Mouse (Mus musculus): ENCODE measurements around the gene Rfx8. TPM values are rescaled to one million over a fixed set of nuclear protein-coding genes. Genes with fewer than 3 reads are reported as not detected.
"Not testable (repeated sequence)": the region's sequence is repeated elsewhere in the genome, so short reads cannot be mapped to it uniquely, and the experiment has no call there.

Gene Rfx8
- polyA plus RNA-seq, 1 experiment, result 37.8 TPM

DNA sequence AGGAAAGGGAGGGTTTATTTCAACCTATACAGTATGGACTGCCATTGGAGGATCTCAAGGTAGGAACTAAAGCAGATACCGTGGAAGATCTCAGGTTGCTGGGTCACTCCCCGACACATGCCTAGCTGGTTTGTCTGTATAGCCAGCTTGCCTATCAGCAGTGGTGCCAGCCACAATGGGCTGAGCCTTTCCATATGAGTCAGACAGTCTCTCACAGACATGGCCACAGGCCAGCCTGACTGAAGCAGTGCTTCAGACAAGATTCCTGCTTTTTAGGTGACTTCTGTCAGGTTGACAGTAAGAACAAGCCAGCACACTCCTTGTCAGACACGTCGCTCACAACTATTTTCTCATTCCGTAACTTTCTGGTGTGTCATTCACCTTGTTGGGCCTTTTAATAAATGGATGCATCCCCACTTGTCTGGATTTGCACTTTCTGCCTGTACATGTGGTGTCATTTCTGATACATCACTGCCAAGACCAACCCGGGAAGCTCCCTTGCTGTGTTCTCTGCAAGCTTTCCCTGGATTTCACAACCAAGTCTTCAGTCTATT, 63.7 kb downstream of the Rfx8 start:
- no peak for TF ChIP-seq CTCF (IDR thresholded peaks at IDR 0.05; ENCODE audit: control insufficient read depth, insufficient read depth, insufficient replicate concordance, low read depth, low read length)
- no peak for TF ChIP-seq POLR2A (IDR thresholded peaks at IDR 0.05; ENCODE audit: control insufficient read depth, low read depth, low read length)
- Histone ChIP-seq H3K36me3 (ENCODE audit: control insufficient read depth, insufficient read depth, low read length) (no peaks in the 10 kb centered on the region), H3K4me1 (ENCODE audit: control insufficient read depth, insufficient read depth, low read length) (no peaks in the 10 kb centered on the region), H3K27ac (ENCODE audit: control insufficient read depth, insufficient read depth, low read depth, low read length) (no peak overlapping the region), H3K4me3 (ENCODE audit: control insufficient read depth, low read depth, low read length) (no peak overlapping the region), H3K27me3 (ENCODE audit: control insufficient read depth, insufficient read depth, low read length) (no peaks in the 10 kb centered on the region)

GRCm38 (mm10) chr1:39654901-39655300, 65.9 kb downstream of the Rfx8 start:
- not testable (repeated sequence) for H3K27ac ChIP-seq (ENCODE audit: control insufficient read depth, insufficient read depth, low read depth, low read length); H3K4me1 ChIP-seq (ENCODE audit: control insufficient read depth, insufficient read depth, low read length); H3K4me3 ChIP-seq (ENCODE audit: control insufficient read depth, low read depth, low read length); H3K27me3 ChIP-seq (ENCODE audit: control insufficient read depth, insufficient read depth, low read length); H3K36me3 ChIP-seq (ENCODE audit: control insufficient read depth, insufficient read depth, low read length)

DNA sequence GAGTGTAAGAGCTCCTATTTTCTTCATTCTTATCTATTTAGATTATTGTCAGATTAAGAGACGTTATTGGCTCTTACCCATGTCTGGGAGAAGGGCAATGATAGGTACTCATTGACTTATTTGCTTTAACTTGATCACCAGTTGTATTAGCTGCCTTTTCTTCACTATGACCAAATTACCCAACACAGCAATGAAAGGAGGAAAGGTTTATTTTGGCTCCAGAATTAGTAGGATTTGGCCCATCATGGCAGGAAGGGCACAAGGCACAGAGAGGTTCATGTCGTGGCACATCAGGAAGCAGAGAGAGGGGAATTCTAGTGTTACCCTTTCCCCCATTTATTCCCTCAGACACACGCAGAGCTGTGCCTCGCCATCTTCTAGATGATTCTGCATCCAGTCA, 67.8 kb downstream of the Rfx8 start:
- Histone ChIP-seq H3K27ac (ENCODE audit: control insufficient read depth, insufficient read depth, low read depth, low read length) (no peak overlapping the region), H3K36me3 (ENCODE audit: control insufficient read depth, insufficient read depth, low read length) (no peaks in the 10 kb centered on the region), H3K4me1 (ENCODE audit: control insufficient read depth, insufficient read depth, low read length) (peaks cover 4% of the 10 kb centered on the region), H3K4me3 (ENCODE audit: control insufficient read depth, low read depth, low read length) (no peak overlapping the region), H3K27me3 (ENCODE audit: control insufficient read depth, insufficient read depth, low read length) (no peaks in the 10 kb centered on the region)
- TF ChIP-seq POLR2A (IDR thresholded peaks at IDR 0.05; ENCODE audit: control insufficient read depth, low read depth, low read length) (no peak), CTCF (IDR thresholded peaks at IDR 0.05; ENCODE audit: control insufficient read depth, insufficient read depth, insufficient replicate concordance, low read depth, low read length) (no peak)

- no peak for TF ChIP-seq POLR2A (IDR thresholded peaks at IDR 0.05; ENCODE audit: control insufficient read depth, low read depth, low read length)
- no peak for TF ChIP-seq CTCF (IDR thresholded peaks at IDR 0.05; ENCODE audit: control insufficient read depth, insufficient read depth, insufficient replicate concordance, low read depth, low read length)
- peaks cover 4% of the 10 kb centered on the region for H3K4me1 ChIP-seq (ENCODE audit: control insufficient read depth, insufficient read depth, low read length)
- H3K27me3 ChIP-seq (ENCODE audit: control insufficient read depth, insufficient read depth, low read length), result no peaks in the 10 kb centered on the region
- H3K4me3 ChIP-seq (ENCODE audit: control insufficient read depth, low read depth, low read length), result peak within 1 kb of the TSS; percentile 52
- H3K27ac ChIP-seq (ENCODE audit: control insufficient read depth, insufficient read depth, low read depth, low read length), result no peak within 1 kb of the TSS
- no peaks in the 10 kb centered on the region for H3K36me3 ChIP-seq (ENCODE audit: control insufficient read depth, insufficient read depth, low read length)
Observed at GRCm38 (mm10) chr1:39651241-39651548, 69.6 kb downstream of the Rfx8 start, which contains the start of gene Creg2. Gene Creg2, minus strand, starts transcription at chr1:39651474.

GRCm38 (mm10) chr1:39650435-39651240, 70.2 kb downstream of the Rfx8 start:
- Histone ChIP-seq H3K27ac (ENCODE audit: control insufficient read depth, insufficient read depth, low read depth, low read length) (no peak overlapping the region), H3K27me3 (ENCODE audit: control insufficient read depth, insufficient read depth, low read length) (no peaks in the 10 kb centered on the region), H3K4me1 (ENCODE audit: control insufficient read depth, insufficient read depth, low read length) (peaks cover 4% of the 10 kb centered on the region), H3K36me3 (ENCODE audit: control insufficient read depth, insufficient read depth, low read length) (no peaks in the 10 kb centered on the region), H3K4me3 (ENCODE audit: control insufficient read depth, low read depth, low read length) (peak overlapping the region; percentile 52)
- TF ChIP-seq POLR2A (IDR thresholded peaks at IDR 0.05; ENCODE audit: control insufficient read depth, low read depth, low read length) (no peak), CTCF (IDR thresholded peaks at IDR 0.05; ENCODE audit: control insufficient read depth, insufficient read depth, insufficient replicate concordance, low read depth, low read length) (peak; percentile 23; the same call in 1 of the 2 replicates)

- Histone ChIP-seq H3K36me3 (ENCODE audit: control insufficient read depth, insufficient read depth, low read length) (no peaks in the 10 kb centered on the region), H3K27me3 (ENCODE audit: control insufficient read depth, insufficient read depth, low read length) (no peaks in the 10 kb centered on the region), H3K4me3 (ENCODE audit: control insufficient read depth, low read depth, low read length) (peak overlapping the region; percentile 52), H3K4me1 (ENCODE audit: control insufficient read depth, insufficient read depth, low read length) (peaks cover 4% of the 10 kb centered on the region), H3K27ac (ENCODE audit: control insufficient read depth, insufficient read depth, low read depth, low read length) (no peak overlapping the region)
- no peak for TF ChIP-seq CTCF (IDR thresholded peaks at IDR 0.05; ENCODE audit: control insufficient read depth, insufficient read depth, insufficient replicate concordance, low read depth, low read length)
- TF ChIP-seq POLR2A (IDR thresholded peaks at IDR 0.05; ENCODE audit: control insufficient read depth, low read depth, low read length), result no peak
Observed at GRCm38 (mm10) chr1:39649691-39650434, 70.9 kb downstream of the Rfx8 start.

GRCm38 (mm10) chr1:39648584-39648983, 72.2 kb downstream of the Rfx8 start:
- Histone ChIP-seq H3K36me3 (ENCODE audit: control insufficient read depth, insufficient read depth, low read length) (no peaks in the 10 kb centered on the region), H3K27me3 (ENCODE audit: control insufficient read depth, insufficient read depth, low read length) (no peaks in the 10 kb centered on the region), H3K4me1 (ENCODE audit: control insufficient read depth, insufficient read depth, low read length) (peaks cover 4% of the 10 kb centered on the region), H3K27ac (ENCODE audit: control insufficient read depth, insufficient read depth, low read depth, low read length) (no peak overlapping the region), H3K4me3 (ENCODE audit: control insufficient read depth, low read depth, low read length) (no peak overlapping the region)
- TF ChIP-seq CTCF (IDR thresholded peaks at IDR 0.05; ENCODE audit: control insufficient read depth, insufficient read depth, insufficient replicate concordance, low read depth, low read length) (no peak), POLR2A (IDR thresholded peaks at IDR 0.05; ENCODE audit: control insufficient read depth, low read depth, low read length) (no peak)

Measured in testis, adult 2 months (tissue).